Mouse (Mus musculus) liver, adult 2 months (tissue): ENCODE data around the gene Snx13. TPM values are rescaled to one million over a fixed set of nuclear protein-coding genes. Genes with fewer than 3 reads are reported as not detected.
A peak's percentile ranks its signal among the peaks of the same experiment; 100 is the strongest.

Source experiments
- DNase-seq: peaks from one replicate; pipeline ENCODE4 v3.0.0-alpha.2; 2011; ENCODE audit warnings: low read depth, low spot score; ENCODE audit errors: extremely low read depth
- H3K27ac ChIP-seq: fragments of 200-500 bp; replicated peaks from 2 replicates; pipeline ENCODE4 v1.5.1; 2012; ENCODE audit warnings: low read depth, mild to moderate bottlenecking, control low read depth, inconsistent platforms, low read length; ENCODE audit not compliant: insufficient read depth
- H3K27me3 ChIP-seq: fragments of 200-500 bp; 2 replicates; pipeline ENCODE4 v1.6.1; 2012; ENCODE audit warnings: mild to moderate bottlenecking, moderate library complexity, low read length, inconsistent platforms; ENCODE audit not compliant: control insufficient read depth, insufficient read depth
- H3K36me3 ChIP-seq: fragments of 200-500 bp; 2 replicates; pipeline ENCODE4 v1.6.1; 2012; ENCODE audit warnings: low read length, inconsistent platforms; ENCODE audit not compliant: control insufficient read depth, insufficient read depth
- H3K4me1 ChIP-seq: fragments of 200-500 bp; 2 replicates; pipeline ENCODE4 v1.6.1; 2011; ENCODE audit warnings: low read length; ENCODE audit not compliant: control insufficient read depth, insufficient read depth
- H3K4me3 ChIP-seq: fragments of 200-500 bp; 2 replicates; pipeline ENCODE4 v1.5.1; 2011; ENCODE audit warnings: low read depth, mild to moderate bottlenecking, control low read depth, low read length, moderate library complexity; ENCODE audit not compliant: insufficient read depth
- H3K79me2 ChIP-seq: fragments of 200-500 bp; 2 replicates; pipeline ENCODE4 v1.6.1; 2012; ENCODE audit warnings: inconsistent platforms, mild to moderate bottlenecking, low read length, moderate library complexity; ENCODE audit not compliant: control insufficient read depth, insufficient read depth
- H3K9ac ChIP-seq: fragments of 200-500 bp; 2 replicates; pipeline ENCODE4 v1.6.1; 2012; ENCODE audit warnings: low read depth, mild to moderate bottlenecking, control low read depth, inconsistent platforms, low read length
- CTCF ChIP-seq: fragments of 200-500 bp; IDR thresholded peaks from 2 replicates; pipeline ENCODE4 v1.5.1; 2011; ENCODE audit warnings: low read depth, low read length, control low read depth
- POLR2A ChIP-seq: fragments of 200-500 bp; IDR thresholded peaks from 2 replicates; pipeline ENCODE4 v1.6.1; 2011; ENCODE audit warnings: low read length, control low read depth; ENCODE audit not compliant: insufficient read depth; ENCODE audit errors: extremely low read depth
- WGBS: fragments of 180-500 bp; shearing (Covaris S2); methylation state at CpG from one replicate; pipeline ENCODE4 v1.1.7; 2018; 5-methylcytosine and 5-hydroxymethylcytosine counted together
- polyA plus RNA-seq: library from polyadenylated mRNA; depleted of rRNA; stranded (reverse); fragments of >200 nt; gene quantifications from 2 replicates; pipeline ENCODE4 v1.2.3, GENCODE M21; 2012; rRNA removed
- total RNA-seq: library from RNA; depleted of rRNA; stranded (reverse); fragments of >200 nt; gene quantifications from 2 replicates; pipeline ENCODE4 v1.2.3, GENCODE M21; 2014; rRNA removed

Gene Snx13
- total RNA-seq = 22.3 and 26.0 TPM in 2 replicates
- 3.3 and 3.5 TPM in 2 replicates for polyA plus RNA-seq

DNA sequence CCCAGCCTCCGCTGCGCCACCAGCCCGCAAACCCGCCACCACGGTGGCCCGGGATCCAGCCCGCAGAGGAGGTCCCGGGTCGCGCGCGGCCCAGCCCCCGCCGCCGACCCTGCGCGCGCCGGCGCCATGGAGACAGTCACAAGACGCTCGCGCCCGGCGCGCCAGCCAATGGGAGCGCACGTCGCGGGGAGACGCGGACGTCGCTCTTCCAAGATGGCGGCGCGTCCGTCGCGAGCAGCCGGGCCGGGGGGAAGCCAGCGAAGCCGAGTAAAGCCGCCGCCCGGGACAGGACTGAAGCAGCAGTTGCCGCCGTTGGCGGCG, at the start of gene Snx13:
Gene Snx13, plus strand, starts transcription at position 188 of the 321 bp plus-strand sequence.
- peak; percentile 63 for DNase-seq
- TF ChIP-seq CTCF = no peak
- peak; percentile 61 for TF ChIP-seq POLR2A
- WGBS = under 1% methylated on average over 51 of the region's 51 CpGs

GRCm38 (mm10) chr12:34997597-34998182, 49.3 kb upstream of the Snx13 start:
- 35% methylated on average over 3 of the region's 3 CpGs for WGBS
- TF ChIP-seq POLR2A = no peak
- TF ChIP-seq CTCF = no peak
- DNase-seq = peak; percentile 41

More for the DNA sequence above, at the start of gene Snx13:
- Histone ChIP-seq H3K36me3 (no peaks in the 10 kb centered on the region), H3K79me2 (peaks cover 5% of the 10 kb centered on the region; the same call in 1 of the 2 replicates), H3K27me3 (no peaks in the 10 kb centered on the region), H3K4me1 (peaks cover 20% of the 10 kb centered on the region), H3K27ac (peak within 1 kb of the TSS; percentile 91), H3K9ac (peak within 1 kb of the TSS; percentile 91), H3K4me3 (peak within 1 kb of the TSS; percentile 72)

DNA sequence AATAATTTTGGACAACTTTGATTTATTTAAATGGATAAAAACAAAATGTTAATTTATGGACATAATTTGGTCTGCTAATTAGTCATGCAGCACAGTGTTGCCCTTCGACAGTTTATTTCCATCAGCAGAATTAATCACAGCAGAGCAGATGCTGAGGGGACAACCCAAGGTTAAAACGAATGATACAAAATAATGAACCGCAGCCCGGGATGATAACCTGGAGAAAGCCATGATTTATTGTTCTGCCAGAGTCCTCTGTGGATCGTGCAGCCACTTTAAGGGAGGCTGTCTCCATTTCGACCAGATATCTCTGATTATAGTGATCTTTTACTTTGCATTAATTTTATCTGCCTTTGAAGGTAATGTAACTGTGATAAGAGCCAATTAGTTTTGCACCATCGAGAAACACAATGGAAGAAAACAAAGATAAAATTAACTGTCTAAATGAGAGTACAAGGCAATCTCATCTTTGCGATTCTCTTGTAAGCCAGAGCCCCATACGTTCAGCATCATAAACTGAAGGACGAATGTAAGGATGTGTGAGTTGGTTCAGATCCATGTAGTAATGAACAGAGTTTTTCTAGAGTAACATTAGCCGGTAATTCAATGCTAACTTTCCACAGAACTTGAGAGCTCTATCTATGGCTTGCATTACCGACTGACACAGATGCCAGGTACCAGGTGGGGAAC, 48.1 kb upstream of the Snx13 start:
- Histone ChIP-seq H3K36me3 (no peaks in the 10 kb centered on the region), H3K27ac (no peak overlapping the region), H3K9ac (no peak overlapping the region), H3K4me1 (no peaks in the 10 kb centered on the region; the same call in 1 of the 2 replicates), H3K27me3 (no peaks in the 10 kb centered on the region), H3K79me2 (no peaks in the 10 kb centered on the region), H3K4me3 (no peak overlapping the region)
- no peak for DNase-seq
- WGBS = 90% methylated on average over 12 of the region's 12 CpGs
- TF ChIP-seq CTCF (no peak), POLR2A (no peak)

More at GRCm38 (mm10) chr12:34997597-34998182, 49.3 kb upstream of the Snx13 start:
- no peaks in the 10 kb centered on the region for H3K36me3 ChIP-seq
- no peaks in the 10 kb centered on the region for H3K79me2 ChIP-seq
- H3K4me3 ChIP-seq = no peak overlapping the region
- H3K27ac ChIP-seq = no peak overlapping the region
- H3K4me1 ChIP-seq = no peaks in the 10 kb centered on the region; the same call in 1 of the 2 replicates
- H3K27me3 ChIP-seq = no peaks in the 10 kb centered on the region
- no peak overlapping the region for H3K9ac ChIP-seq

DNA sequence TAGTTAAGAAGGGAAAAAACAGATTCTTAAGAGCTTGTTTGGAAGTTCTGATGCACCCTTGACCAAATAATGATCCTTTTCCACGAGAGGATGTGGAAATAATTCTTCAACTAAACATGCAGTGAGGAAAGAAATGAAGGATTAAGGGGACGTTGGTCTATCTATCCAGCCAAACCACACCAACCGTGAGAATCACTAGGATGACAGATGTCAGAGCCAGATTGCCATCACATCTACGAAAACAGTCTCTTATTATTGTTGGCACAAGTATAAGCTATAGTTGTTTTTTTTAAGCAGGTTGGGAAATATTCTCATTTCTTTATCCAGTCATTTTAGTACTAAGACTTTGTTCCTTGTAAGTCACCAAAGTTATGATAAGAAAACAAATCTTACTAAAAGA, 46.7 kb upstream of the Snx13 start:
- H3K79me2 ChIP-seq = no peaks in the 10 kb centered on the region
- no peak overlapping the region for H3K4me3 ChIP-seq
- no peak overlapping the region for H3K27ac ChIP-seq
- H3K4me1 ChIP-seq = no peaks in the 10 kb centered on the region; the same call in 1 of the 2 replicates
- TF ChIP-seq POLR2A = no peak
- no peak for TF ChIP-seq CTCF
- H3K36me3 ChIP-seq = no peaks in the 10 kb centered on the region
- 66% methylated on average over 4 of the region's 4 CpGs for WGBS
- DNase-seq = no peak
- H3K9ac ChIP-seq = no peak overlapping the region
- H3K27me3 ChIP-seq = no peaks in the 10 kb centered on the region

DNA sequence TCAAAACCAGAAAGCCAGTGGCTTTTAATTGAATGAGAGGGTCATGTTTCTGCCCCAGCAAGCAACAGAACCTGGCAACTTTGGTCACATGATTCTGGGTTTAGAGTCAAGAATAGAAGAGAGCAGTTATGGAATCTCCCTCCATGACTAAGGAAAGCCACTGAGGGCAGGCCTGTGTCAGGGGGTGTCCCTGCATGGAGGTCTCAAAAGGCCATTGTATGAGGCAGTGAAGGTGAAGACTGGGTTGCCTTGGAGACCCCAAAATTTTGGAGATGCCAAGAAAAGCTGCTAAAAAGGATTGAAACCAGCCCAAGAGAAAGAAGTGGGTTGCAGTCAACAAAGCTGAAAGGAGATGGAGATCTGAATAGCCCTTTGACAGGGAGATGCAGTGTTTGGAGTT, 41.2 kb upstream of the Snx13 start:
- Histone ChIP-seq H3K36me3 (no peaks in the 10 kb centered on the region), H3K79me2 (no peaks in the 10 kb centered on the region), H3K4me3 (no peak overlapping the region), H3K4me1 (no peaks in the 10 kb centered on the region), H3K9ac (no peak overlapping the region), H3K27ac (no peak overlapping the region), H3K27me3 (no peaks in the 10 kb centered on the region)
- TF ChIP-seq CTCF = no peak
- no peak for TF ChIP-seq POLR2A
- no peak for DNase-seq

GRCm38 (mm10) chr12:35007851-35008250, 39.1 kb upstream of the Snx13 start:
- no peaks in the 10 kb centered on the region for H3K4me1 ChIP-seq

More at GRCm38 (mm10) chr12:35007851-35008250, 39.1 kb upstream of the Snx13 start:
- no peak for TF ChIP-seq POLR2A
- TF ChIP-seq CTCF = no peak
- Histone ChIP-seq H3K36me3 (no peaks in the 10 kb centered on the region), H3K79me2 (no peaks in the 10 kb centered on the region), H3K9ac (no peak overlapping the region), H3K27ac (no peak overlapping the region), H3K4me3 (no peak overlapping the region), H3K27me3 (no peaks in the 10 kb centered on the region)
- 95% methylated on average over 1 of the region's 1 CpGs for WGBS
- no peak for DNase-seq
